Mouse (Mus musculus) lung, adult 2 months (tissue): Measurements from ENCODE around the gene Coq5.

Source experiments
- CTCF ChIP-seq: fragments of 200-500 bp; IDR thresholded peaks from 2 replicates; pipeline ENCODE4 v1.5.1; 2011; ENCODE audit warnings: mild to moderate bottlenecking, low read length, control low read depth; ENCODE audit not compliant: insufficient read depth
- POLR2A ChIP-seq: fragments of 200-500 bp; IDR thresholded peaks from 2 replicates; pipeline ENCODE4 v1.6.1; 2011; ENCODE audit warnings: low read depth, mild to moderate bottlenecking, control low read depth, low read length, borderline replicate concordance; ENCODE audit errors: extremely low read depth

GRCm38 (mm10) chr5:115240191-115240590 lies 39.3 kb upstream of the Coq5 start:
- TF ChIP-seq POLR2A, result no peak
- no peak for TF ChIP-seq CTCF
